Mouse (Mus musculus) lung, postnatal 10 days (tissue): ENCODE results near the gene Arih2.
A peak's percentile ranks its signal among the peaks of the same experiment; 100 is the strongest.

Experiments
- DNase-seq: peaks from one replicate; pipeline ENCODE4 v3.0.0; 2021

Gene Arih2

DNA sequence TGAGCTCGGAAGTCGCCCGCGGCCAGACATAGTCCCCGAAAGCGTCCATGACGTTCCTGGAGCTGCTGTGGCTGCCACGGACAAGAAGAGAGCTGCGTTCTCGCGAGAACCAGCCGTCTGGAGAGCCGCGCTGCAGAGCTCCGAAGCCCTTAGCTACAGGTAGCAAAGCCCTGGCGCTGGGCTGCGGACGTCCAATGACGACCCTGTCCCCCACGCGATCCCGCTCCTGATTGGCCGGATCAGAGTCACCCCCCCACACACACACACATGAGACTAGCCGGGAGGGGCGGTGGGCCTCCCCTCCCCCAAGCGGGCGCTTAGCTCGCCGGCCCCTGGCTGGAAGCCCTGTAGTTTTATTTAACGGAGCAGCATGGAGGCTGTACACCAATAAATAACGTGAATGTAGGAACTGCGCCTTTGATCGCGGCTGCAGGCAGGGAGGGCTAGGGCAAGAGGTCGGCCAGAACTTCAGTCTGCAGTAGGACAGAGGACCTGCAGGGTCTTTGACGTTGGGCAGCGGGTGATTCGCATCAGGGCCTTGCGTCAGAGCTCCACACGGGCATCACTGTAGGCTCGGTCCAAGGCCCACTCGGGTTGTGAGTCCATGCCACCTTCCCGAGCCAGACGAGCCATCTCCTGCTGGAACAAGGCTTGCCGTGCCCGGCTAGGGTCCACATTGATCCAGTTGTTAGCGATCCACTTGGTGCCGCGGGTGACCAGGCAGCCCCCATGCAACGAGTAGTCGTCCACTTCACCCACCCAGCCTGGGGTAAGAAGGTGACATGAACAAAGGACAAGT, 70.4 kb downstream of the Arih2 start, which contains the start of gene Wdr6:
Gene Wdr6 (minus strand): TSS at position 195 of the 799 bp plus-strand sequence.
- DNase-seq, result peak; percentile 96

DNA sequence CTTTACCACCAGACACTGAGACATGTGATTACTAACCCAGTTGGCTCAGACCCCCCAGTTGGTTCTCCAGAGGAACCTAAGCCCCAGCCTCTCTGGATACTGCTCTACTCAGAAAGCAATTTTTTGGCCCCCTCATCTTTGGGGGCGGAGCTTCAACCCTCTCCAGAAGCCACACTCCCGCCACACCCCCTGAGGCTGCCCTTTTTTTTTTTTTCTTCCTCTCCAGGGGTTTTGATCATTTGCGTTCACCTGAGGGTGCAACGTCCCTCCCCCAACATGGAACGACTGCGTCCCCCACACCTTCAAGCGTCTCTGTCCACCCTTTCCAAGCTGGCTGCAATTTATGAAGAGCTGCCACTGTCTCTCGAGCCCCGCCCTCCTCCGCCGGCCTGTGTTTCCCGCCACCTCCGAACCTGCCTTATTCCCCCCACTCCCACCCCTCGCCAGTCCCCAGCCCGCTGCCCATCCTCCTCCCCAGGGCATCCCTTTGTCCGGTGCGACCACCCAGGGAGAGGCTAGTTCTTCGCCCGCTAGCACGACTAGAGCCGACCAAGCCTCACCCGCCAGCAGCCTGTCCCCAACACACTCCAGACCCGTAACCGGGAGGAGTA, 71.1 kb downstream of the Arih2 start:
- peak; percentile 87 for DNase-seq

DNA sequence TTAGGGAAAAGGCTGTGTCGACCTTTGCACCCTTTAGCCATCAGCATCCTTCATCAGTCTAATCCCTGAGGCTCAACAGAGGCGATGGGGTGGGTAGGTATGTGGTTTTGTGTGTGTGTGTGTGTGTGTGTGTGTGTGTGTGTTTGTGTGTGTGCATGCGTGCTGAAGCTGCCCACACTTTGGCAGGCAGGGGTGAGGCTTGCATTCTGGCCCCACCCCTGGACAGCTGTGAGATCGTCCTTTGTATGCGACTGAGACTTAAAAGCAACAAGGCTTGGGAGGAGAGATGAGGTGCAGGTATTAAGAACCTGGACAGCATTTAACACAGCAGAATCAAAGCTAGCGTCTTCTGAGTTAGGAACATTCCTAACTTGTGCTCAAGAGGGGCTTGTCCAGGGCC, 72.2 kb downstream of the Arih2 start:
- no peak for DNase-seq

DNA sequence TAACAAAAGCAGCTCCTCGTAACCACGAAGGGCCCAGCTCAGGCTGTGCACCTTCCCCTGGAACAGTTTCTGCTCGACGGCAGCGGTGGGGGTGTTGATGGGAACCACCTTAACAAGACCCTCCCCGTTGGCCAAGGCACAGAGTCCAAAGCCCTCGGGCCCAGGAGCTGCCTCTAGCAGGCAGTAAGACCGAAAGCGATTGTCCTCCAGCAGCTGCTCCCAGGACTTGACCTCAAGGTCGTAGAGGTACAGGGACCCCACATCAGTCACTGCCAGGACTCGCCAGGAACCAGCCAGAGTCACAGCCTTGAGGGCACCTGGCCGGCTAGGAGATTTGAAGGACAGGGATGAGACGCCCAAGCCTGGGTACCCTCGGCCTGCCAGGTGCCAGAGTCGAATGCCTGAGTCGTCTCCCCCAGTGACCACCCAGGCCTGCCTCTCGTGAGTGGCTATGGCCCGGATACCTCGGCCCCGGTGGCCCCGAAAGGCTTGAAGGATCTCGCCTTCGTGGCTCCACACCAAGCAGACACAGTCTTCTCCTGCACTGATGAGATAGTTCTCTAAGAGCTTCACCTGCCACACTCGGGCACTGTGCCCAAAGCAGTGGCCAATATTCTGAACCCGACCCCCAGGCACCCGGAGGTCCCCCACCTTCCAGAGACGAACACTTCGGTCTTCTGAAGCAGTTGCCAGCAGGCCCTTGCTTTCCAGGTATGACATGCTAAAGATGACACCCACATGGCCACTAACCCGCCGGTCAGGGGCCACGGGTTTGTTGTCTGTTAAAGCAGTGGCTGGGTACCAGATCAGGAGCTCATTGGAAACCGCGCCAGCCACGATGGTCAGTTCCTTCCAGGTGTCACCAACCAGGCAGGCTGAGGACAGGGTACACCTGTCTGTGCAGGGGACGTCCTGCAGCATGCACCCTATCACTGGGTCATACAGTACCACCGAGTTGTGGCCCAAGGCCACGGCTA, 73.6 kb downstream of the Arih2 start:
- DNase-seq, result no peak

DNA sequence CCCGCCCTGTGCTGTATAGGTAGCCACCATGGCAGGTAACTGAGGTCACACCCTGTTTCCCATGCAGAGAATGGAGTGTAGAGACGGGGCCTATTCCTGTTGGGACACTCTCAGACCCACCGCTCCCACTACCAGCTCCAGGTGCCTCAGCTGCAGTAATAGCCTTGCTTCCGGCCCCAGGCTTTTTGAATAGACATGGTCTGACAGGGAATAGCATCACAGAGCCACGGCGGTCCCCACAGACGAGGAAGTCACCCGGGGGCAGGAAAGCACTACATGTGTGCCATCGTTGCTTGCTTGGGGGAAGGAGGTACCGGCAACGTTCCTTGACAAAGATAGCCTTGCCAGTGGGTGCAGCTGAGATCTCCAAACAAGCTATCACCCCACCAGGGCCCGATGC, 74.3 kb downstream of the Arih2 start:
- no peak for DNase-seq

DNA sequence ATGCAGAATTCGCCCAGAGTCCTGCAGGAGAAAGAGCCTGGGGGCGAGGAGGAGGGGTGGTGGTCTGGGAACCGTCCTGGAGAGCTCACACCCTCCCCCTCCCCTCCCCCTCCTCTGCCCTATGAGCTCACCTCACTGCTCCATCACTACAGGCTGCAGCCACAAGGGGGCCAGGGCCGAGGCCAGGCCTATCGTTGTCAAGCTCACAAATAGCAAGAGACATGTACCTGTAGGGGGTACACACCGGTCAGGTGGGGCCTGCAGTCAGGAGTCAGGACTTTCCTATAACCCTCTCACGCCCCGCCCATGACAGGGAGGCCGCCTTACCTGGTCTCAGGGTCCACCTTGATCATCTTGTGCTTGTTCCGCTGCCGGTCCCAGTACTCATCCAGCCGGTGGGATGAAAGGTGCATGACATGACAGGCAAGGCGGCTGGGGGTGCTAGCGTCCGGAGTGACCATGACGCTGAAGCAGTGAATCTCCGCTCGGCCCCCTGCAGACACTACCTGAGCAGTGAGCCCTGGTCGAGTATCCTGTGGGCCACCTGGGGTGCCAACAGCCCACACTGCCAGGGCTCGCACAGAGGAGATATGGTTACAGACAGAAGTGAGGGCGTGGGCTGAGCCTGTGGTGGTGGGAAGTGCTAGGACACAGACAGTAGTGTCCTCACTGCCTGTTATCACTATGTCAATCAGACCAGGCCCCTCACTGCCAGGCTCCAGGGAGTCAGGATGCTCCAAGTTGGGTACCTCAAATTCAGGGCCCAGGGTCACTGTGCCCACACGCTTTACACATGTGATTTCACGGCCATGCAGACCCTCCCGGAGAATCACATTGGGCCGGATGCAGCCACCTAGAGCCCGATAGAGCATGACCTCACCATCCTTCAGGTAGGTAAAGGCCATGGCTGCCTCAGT, 75.2 kb downstream of the Arih2 start:
- DNase-seq, result peak; percentile 80

DNA sequence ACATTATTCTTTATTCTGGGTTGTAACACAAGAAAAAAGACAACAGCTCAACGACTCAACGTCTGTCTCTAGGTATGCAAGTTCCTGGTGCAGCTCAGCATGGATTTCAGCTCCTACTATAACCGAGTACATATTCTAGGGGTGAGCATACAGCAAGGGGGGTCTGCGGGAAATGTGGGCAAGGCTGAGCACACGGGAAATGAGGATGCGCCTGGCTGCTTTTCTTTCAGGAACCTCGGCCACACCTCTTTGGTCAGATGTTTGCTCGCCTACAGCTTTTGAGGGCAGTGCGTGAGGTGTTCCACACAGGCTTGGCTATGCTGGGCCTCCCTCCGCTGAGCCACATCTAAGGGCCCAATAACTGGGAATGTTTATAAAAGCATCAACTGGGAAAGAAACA, 76.9 kb downstream of the Arih2 start:
- no peak for DNase-seq

DNA sequence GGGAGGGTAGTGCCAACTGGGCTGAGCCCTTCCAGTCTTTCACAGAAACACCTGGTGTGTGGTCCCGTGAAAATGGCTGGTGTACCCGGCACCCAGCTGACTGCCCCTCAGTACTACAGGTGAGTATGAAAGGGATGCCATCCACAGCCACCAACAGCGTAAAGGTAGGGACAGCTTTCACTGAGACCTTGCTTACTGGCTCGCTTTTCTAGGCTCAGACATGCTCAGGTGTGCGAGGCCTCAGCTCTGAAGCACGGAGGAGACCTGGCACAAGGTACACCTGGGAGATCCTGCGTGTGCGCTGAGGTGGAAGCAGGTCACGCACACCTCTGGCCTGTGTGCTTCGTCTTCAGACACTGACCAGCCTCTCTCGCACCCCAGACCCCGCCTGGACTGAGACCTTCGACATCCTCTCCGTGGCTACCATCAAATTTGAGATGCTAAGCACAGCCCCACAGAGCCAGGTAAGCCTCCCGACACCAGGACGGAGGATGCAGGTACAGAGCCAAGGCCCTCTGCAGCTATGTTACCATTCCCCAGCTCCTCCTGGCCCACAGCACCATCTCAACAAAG, 77.7 kb downstream of the Arih2 start:
- DNase-seq, result no peak

DNA sequence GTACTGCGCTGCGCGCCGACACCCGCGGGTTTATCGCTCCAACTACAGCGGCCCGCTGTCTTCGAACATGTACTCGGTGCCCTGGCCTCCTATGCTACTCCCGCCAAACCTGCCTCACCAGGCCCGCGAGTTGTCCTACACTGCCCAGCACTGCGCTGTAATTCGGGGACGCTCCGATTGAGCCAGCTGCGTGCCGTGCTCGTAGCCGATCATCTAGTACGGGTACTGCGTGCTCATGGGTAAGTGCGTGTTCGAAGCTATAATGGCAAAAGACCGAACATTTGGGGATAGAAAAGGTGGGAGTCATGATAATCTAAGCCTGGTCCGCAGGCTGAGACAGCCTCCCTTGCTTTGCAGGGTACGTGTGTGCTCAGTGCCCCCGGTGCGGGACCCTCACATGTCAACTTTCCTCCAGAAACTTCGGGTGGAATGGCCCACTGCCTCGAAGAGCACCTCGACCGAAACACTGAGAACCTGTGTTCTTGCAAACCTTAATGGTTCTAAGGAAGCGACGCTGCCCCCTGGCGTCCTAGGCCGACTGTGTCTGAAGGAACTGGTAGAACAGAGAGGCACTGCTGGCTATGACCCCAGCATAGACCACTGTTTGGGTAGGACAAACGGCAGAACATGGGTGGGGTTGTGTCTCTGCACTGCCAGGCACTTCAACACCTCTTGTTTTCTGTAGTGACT, 78.8 kb downstream of the Arih2 start:
- peak; percentile 91 for DNase-seq

DNA sequence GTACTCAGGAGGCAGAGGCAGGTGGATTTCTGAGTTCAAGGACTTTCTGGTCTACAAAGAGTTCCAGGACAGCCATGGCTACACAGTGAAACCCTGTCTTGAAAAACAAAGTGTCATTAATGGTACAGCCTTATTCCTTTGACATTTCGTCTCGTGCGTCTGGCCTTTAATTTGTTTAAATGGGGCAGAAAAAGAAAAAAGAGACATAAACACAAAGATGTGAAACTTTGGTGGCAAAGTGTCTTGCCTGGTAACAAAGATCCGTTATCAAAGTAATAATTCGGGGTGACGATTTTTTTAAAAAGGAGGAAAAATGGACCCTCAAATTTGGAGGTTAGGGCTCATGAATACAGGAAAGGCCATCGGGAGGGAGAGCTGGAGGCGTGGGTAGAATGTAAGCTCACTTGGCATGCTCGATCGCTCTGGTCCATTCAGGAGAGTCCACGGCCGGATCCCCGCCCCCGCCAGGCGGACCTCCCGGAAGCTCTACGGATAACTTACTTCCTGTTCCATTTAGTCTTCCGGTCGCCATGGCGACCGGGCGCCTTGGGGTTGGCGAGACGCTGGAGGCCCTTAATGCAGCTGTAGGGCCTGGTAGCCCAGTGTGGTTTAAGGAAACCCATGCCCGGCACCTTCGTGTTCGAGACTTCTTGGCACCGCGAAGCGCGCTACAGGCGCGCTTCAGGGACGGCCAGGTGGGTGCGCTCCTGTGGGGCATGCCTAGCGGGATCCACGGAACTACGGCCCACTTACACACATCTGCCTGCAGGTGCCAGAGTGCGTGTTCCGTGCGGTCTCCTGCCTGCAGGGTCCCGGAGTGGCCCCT, 79.6 kb downstream of the Arih2 start, which contains the start of gene Dalrd3:
Gene Dalrd3 (plus strand): TSS at position 506 of the 826 bp plus-strand sequence.
- DNase-seq, result peak; percentile 95

DNA sequence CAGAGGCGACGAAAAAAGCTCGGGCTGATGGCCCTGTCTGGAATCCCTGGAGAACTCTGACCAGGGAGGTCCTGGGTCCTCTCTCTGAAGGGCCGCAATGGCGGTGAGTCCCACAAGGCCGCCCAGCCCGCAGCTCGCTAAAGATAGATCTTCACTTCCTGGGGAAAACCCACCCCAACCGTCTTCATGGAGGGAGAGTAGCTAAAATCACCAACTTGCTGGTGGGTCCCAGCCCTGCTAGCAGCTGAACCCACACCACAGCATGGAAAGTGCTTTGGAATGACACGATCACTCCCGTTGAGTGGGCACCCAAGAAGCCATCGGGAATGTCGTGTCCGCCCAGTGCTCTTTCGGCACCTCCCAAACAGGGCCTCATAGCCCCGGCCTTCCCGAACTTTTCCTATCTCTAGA, 80.7 kb downstream of the Arih2 start:
- DNase-seq, result no peak

DNA sequence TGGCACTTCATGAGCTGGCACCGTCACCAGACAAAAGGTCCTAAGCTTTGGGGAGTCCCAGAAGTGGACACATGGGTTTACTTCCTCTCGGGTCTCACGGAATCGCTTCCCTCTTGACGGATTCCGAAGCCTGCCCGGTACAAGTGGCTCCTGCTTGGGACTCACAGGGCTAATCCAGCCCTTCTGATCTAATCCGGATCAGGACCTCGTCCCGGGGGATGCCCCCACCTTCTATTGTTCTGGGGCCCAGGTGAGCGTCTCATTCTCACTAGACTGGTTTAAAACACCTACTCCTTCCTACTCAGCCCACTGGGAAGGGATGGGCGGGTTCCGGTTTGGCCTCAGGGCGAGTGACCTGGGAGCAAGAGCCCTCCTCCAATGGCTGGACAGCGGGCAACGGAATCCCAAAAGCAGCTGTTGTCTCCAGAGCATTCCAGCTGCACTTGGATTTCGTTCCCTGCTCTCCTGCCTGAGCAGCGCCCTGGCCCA, 81.2 kb downstream of the Arih2 start:
- peak; percentile 53 for DNase-seq

DNA sequence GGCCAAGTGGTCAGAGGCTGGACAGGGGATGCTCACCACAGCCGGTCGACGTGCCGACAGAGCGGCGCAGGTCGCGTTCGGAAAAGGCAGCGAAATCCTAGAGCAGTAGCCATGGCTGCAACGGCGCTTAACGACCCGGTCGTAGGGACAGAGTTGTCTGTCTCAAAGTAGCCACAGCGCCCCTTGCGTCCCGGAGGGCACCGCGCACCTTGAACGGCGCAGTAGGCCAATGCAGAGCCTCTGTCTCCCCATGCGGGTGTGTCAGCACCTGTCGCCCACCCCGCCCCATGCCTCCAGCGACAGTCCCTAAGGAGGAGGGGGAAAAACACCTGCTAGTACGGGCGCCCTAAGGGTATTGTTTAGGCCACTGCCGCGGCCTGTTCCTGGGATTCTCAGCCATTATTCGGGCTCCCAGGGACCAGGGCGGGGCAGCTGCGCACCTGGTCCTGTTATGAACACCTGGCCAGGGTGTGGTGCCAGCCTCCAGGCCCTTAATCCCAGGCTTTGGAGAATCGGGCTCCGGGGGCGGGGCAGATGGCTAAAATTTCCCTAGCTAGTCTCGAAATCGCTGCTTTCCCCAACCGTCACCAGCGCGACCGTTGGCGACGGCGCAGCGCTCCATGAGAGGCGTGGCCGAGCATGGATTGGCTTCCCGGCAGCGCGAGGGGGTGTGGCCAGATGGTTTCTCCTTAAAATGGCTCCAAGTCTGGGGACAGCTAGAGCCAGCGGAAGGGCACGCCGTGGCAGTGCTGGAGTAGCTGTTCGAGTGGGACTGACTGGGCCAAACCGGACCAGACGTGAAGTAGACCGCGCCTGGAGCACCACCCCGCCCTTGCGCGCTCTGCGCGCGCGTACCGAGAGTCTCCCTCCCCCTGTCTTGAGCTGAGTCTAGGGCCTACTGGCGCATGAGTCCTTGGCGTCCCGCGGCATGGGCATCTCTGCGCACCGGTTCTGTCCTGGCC, 82.1 kb downstream of the Arih2 start, which contains the start of gene Ndufaf3:
Gene Ndufaf3 (minus strand): TSS at position 620 of the 962 bp plus-strand sequence.
- DNase-seq, result peak; percentile 98

DNA sequence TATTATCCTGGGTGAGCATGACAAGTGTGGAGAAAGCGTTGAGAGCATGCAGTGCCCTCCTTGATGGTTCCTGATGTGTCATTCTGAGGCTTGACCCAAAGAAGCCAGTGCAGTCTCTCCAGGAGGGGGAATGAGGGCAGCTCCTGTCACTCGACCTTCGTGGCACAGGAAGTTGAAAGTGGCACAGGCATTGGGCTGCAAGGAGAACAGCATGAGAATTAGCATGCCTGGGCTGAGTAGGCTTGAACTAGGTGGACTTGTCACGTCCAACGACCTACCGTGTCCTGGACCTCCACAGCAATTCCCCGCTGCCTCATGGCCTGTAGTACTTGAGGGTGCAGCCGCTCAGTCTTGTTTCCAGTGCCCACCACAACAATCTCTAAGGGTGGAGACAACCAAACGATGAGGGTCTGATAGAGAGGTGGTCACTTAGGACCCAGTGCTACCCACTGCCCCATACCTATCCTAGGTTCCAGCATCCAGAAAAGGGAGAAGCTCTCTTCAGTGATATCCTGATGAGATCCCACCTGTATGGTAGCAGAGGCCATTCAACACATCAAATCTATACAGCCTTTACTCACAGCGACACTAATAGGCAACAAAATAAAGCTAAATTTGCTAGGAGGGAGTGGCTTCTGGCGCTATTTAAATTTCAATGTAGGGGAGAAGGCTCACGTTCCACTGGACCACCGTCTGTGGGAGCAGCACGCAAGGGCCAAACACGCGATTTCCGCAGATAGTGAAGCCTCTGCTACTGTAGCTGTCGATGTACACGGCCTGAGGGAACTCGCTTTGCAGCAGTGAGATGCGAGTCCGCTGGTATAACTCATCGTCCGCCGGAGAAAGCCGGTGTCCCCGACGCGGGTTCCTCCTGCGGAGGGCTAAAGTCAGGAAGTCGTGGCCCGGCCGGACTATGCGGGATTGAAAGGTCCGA, 83.0 kb downstream of the Arih2 start:
- no peak for DNase-seq

DNA sequence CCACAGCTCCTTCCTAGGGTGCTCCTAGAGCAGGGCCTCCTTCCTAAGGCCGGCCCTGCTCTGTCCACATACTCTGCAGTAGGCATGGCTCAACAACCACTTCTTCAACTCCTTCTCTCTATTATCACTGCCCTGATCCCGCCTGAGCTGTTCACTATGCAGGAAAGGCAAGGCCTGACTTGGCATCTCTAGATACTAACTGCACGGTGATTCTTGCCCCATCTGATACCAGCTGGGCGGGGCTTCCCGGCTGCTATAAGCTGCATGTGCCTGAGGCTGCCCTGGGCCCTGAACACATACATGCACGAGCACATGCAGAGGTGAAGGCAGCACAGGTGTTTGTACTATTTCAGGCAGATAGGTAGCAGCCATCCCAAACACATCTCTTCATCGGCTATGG, 85.1 kb downstream of the Arih2 start:
- DNase-seq, result no peak

DNA sequence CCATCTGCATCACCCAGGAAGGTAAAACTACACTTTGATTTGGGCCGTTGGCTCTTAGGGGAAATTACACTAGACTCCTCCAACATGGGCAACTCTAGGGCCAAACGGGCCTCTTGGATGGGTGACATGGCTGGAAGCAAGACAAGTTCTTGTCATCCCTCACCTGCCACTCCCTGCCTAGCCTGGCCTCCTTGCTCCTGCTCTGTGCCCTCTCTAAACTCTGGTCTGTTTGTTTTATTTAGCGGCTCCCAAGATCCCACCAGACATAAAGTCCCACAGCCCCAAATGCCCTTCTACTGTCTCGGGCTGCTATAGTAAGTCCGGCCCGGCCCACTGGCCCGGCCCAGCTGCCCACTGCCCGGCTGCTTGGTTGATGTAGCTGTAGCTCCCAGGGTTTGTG, 85.5 kb downstream of the Arih2 start:
- no peak for DNase-seq

DNA sequence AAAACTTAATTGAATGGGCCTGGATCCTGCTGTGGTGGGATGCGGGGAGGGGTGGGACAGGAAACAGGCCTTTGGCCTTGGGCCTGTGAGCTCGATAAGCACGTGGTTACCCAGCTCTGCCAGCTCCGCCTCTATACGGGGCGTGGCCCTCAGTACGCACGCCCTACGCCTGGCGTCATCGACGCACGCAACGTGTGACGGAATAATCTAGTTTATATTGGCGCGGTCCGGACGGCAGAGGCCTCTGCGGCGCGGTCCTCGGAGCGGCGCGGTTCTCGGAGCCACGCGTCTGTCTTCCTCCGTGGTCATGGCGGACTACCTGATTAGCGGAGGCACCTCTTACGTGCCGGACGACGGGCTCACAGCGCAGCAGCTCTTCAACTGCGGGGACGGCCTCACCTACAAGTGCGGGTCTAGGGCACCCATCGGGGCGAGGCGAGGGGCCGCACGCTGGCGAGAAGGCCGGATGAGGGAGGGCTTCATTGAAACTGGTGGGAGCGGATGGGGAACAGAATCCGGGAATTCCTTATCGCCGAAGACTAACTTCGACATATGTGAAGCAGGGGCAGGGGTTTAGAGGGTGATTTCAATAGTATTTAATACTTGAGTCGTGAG, 88.9 kb downstream of the Arih2 start, which contains the start of gene Impdh2:
Gene Impdh2 (plus strand): TSS at position 60 of the 615 bp plus-strand sequence.
- DNase-seq, result peak; percentile 98
